Mouse (Mus musculus): ENCODE measurements around the gene Gm10647. TPM values are rescaled to one million over a fixed set of nuclear protein-coding genes. Genes with fewer than 3 reads are reported as not detected.
"Not testable (repeated sequence)": the region's sequence is repeated elsewhere in the genome, so short reads cannot be mapped to it uniquely, and the experiment has no call there.

Gm10647 gene
- under 1 TPM; 0.32 to 0.61 TPM for total RNA-seq (2021)

- intact Hi-C loops (cut with DNase I): no loop called here
- no peak for DNase-seq (ENCODE audit: extremely low spot score in 1 of 2, low spot score in 2 of 2)
Observed at GRCm38 (mm10) chr9:66796739-66797138, at the start of gene Gm10647. Gene Gm10647 (plus strand): TSS chr9:66797039.

GRCm38 (mm10) chr9:66748390-66748789, 48.4 kb upstream of the Gm10647 start:
- DNase-seq (ENCODE audit: extremely low spot score in 1 of 2, low spot score in 2 of 2): no peak
- intact Hi-C loops (cut with DNase I): no loop called here

GRCm38 (mm10) chr9:66752849-66753248, 44.0 kb upstream of the Gm10647 start:
- no peak for DNase-seq (ENCODE audit: extremely low spot score in 1 of 2, low spot score in 2 of 2)
- intact Hi-C loops (cut with DNase I): no loop called here

- intact Hi-C loops (cut with DNase I): no loop called here
- no peak for DNase-seq (ENCODE audit: extremely low spot score in 1 of 2, low spot score in 2 of 2)
Observed at GRCm38 (mm10) chr9:66760991-66761390, 35.8 kb upstream of the Gm10647 start.

- intact Hi-C loops (cut with DNase I): no loop called here
- DNase-seq (ENCODE audit: extremely low spot score in 1 of 2, low spot score in 2 of 2): no peak
Observed at GRCm38 (mm10) chr9:66768721-66769120, 28.1 kb upstream of the Gm10647 start.

GRCm38 (mm10) chr9:66769275-66769674, 27.6 kb upstream of the Gm10647 start:
- no peak for DNase-seq (ENCODE audit: extremely low spot score in 1 of 2, low spot score in 2 of 2)
- intact Hi-C loops (cut with DNase I): no loop called here

GRCm38 (mm10) chr9:66770701-66771100, 26.1 kb upstream of the Gm10647 start:
- no peak for DNase-seq (ENCODE audit: extremely low spot score in 1 of 2, low spot score in 2 of 2)
- intact Hi-C loops (cut with DNase I): no loop called here

GRCm38 (mm10) chr9:66784552-66784951, 12.3 kb upstream of the Gm10647 start:
- DNase-seq (ENCODE audit: extremely low spot score in 1 of 2, low spot score in 2 of 2): peak in 1 of 2 experiments; percentile 25
- intact Hi-C loops (cut with DNase I): not testable (repeated sequence)

GRCm38 (mm10) chr9:66787821-66788220, 9.0 kb upstream of the Gm10647 start:
- peak in 1 of 2 experiments; percentile 55 for DNase-seq (ENCODE audit: extremely low spot score in 1 of 2, low spot score in 2 of 2)
- intact Hi-C loops (cut with DNase I): loop anchor here (5.0 kb wide), 1 partner anchor 141 kb away; no protein-coding TSS in a partner anchor

- intact Hi-C loops (cut with DNase I): loop anchor here (5.0 kb wide), 1 partner anchor 283 kb away; the partner anchor contains the start of gene Fbxl22
- DNase-seq (ENCODE audit: extremely low spot score in 1 of 2, low spot score in 2 of 2): peak in 1 of 2 experiments; percentile 15
Observed at GRCm38 (mm10) chr9:66794629-66795463, 2.0 kb upstream of the Gm10647 start.

- intact Hi-C loops (cut with DNase I): no loop called here
- peak; percentile 90 to 97 for DNase-seq (ENCODE audit: extremely low spot score in 1 of 2, low spot score in 2 of 2)
Observed at GRCm38 (mm10) chr9:66795464-66796324, 1.1 kb upstream of the Gm10647 start, which contains the start of gene Aph1b. Gene Aph1b (minus strand): TSS chr9:66795490.

GRCm38 (mm10) chr9:66801947-66802346, 5.1 kb downstream of the Gm10647 start:
- no peak for DNase-seq (ENCODE audit: extremely low spot score in 1 of 2, low spot score in 2 of 2)
- intact Hi-C loops (cut with DNase I): no loop called here

GRCm38 (mm10) chr9:66805951-66806350, 9.1 kb downstream of the Gm10647 start:
- DNase-seq (ENCODE audit: extremely low spot score in 1 of 2, low spot score in 2 of 2); intact Hi-C loops (cut with DNase I): not testable (repeated sequence)

GRCm38 (mm10) chr9:66813392-66813791, 16.6 kb downstream of the Gm10647 start:
- no peak for DNase-seq (ENCODE audit: extremely low spot score in 1 of 2, low spot score in 2 of 2)
- intact Hi-C loops (cut with DNase I): no loop called here

- intact Hi-C loops (cut with DNase I): loop anchor here (10.0 kb wide), 1 partner anchor 306 kb away; the partner anchor contains the start of gene Fbxl22
- no peak for DNase-seq (ENCODE audit: extremely low spot score in 1 of 2, low spot score in 2 of 2)
Observed at GRCm38 (mm10) chr9:66820996-66821395, 24.2 kb downstream of the Gm10647 start.

- DNase-seq (ENCODE audit: extremely low spot score in 1 of 2, low spot score in 2 of 2): not testable (repeated sequence)
- intact Hi-C loops (cut with DNase I): loop anchor here (10.0 kb wide), 1 partner anchor 307 kb away; the partner anchor contains the start of gene Fbxl22
Observed at GRCm38 (mm10) chr9:66822255-66822654, 25.4 kb downstream of the Gm10647 start.

GRCm38 (mm10) chr9:66825990-66826389, 29.2 kb downstream of the Gm10647 start:
- intact Hi-C loops (cut with DNase I): loop anchor here (2.0 to 10.0 kb wide), 2 partner anchors 35 to 311 kb away; partner anchors contain the start of gene Fbxl22
- peak; percentile 22 to 46 for DNase-seq (ENCODE audit: extremely low spot score in 1 of 2, low spot score in 2 of 2)

GRCm38 (mm10) chr9:66832366-66832908, 35.6 kb downstream of the Gm10647 start:
- intact Hi-C loops (cut with DNase I): no loop called here
- DNase-seq (ENCODE audit: extremely low spot score in 1 of 2, low spot score in 2 of 2): no peak

GRCm38 (mm10) chr9:66833851-66834250, 37.0 kb downstream of the Gm10647 start:
- intact Hi-C loops (cut with DNase I): no loop called here
- DNase-seq (ENCODE audit: extremely low spot score in 1 of 2, low spot score in 2 of 2): peak; percentile 12 to 27

All from left cerebral cortex, postnatal 10 days (tissue).